In genomic region chr13:55636185-55636983, GRCm38 (mm10) we compare ENCODE assay signal across 9 mouse cellular contexts. TPM values are rescaled to one million over a fixed set of nuclear protein-coding genes. Genes with fewer than 3 reads are reported as not detected.
A peak's percentile ranks its signal among the peaks of the same experiment; 100 is the strongest.
DNase-seq lines count a peak whose midpoint lies in the region; ATAC-seq lines count a peak whose summit lies in the region.
"Had no signal": no experiment of that assay in that cellular context is flagged by ENCODE, and none has a peak within 500 bp of the region (broad histone marks: within the 10 kb centered on the region; RNA-seq: fewer than 3 reads in every experiment).

No protein-coding gene starts in this region.

- no peak overlapping the region for H3K9ac ChIP-seq in lung, embryonic 15.5 days

- H3K4me3 ChIP-seq in lung, embryonic 15.5 days: no peak overlapping the region; the same call in 1 of the 2 replicates
- H3K4me3 ChIP-seq in brown adipose tissue, adult 24 weeks (ENCODE audit: insufficient read depth, low read depth, low read length): 0 out of 2 replicates have a peak overlapping the region, but pooled peaks have one; percentile 1

- WGBS in lung, embryonic 15.5 days: 89% methylated on average over 14 of the region's 14 CpGs

- no peaks in the 10 kb centered on the region for H3K9me3 ChIP-seq in lung, embryonic 15.5 days

- H3K27ac ChIP-seq in lung, embryonic 15.5 days: no peak overlapping the region
- no peak overlapping the region for H3K27ac ChIP-seq in brown adipose tissue, adult 24 weeks (replicated peaks; ENCODE audit: low read depth, low read length)

- intact Hi-C loops in gastrocnemius, postnatal 14 days (cut with DNase I; ENCODE audit: low total_unique reads): no loop called here

- no peak for DNase-seq in lung, postnatal 4 days
- peak; percentile 74 for DNase-seq in induced T-regulatory cell, adult 2 months (ENCODE audit: low read depth)
- peak; percentile 68 for DNase-seq in naive thymus-derived CD4-positive, alpha-beta T cell, adult 2 months (ENCODE audit: low read depth)
- no peak for DNase-seq in urinary bladder, postnatal 36 days (ENCODE audit: low spot score in 2 of 2)
- no peak for DNase-seq in gastrocnemius, postnatal 14 days
- no peak for DNase-seq in kidney, adult 11 months
- DNase-seq: thymus, adult 18-20 months had no signal

- peak overlapping the region; percentile 78 for H3K4me2 ChIP-seq in lung, embryonic 15.5 days

- H3K27me3 ChIP-seq in lung, embryonic 15.5 days: no peaks in the 10 kb centered on the region

- peaks cover 45% of the 10 kb centered on the region for H3K36me3 ChIP-seq in lung, embryonic 15.5 days

- ATAC-seq in lung, embryonic 15.5 days (ENCODE audit: borderline replicate concordance, extremely low read depth, low FRiP score, low TSS enrichment): no peak

- H3K4me1 ChIP-seq in lung, embryonic 15.5 days: peaks cover 15% of the 10 kb centered on the region
- peaks cover 2% of the 10 kb centered on the region; the same call in 1 of the 2 replicates for H3K4me1 ChIP-seq in brown adipose tissue, adult 24 weeks (ENCODE audit: control insufficient read depth, insufficient read depth, insufficient read length, low read length)

RNA-seq across cellular contexts. Expression of gene Ddx46, which starts 1.6 kb away (rescaled TPM):
- polyA plus RNA-seq in lung, embryonic 15.5 days (2015; fragmentation: Nextera tagmentation; extraction: Ambion mirVana): 29.0 and 31.6 TPM in 2 replicates
- polyA plus RNA-seq in brown adipose tissue, adult 24 weeks (2012; ENCODE audit: insufficient read depth, insufficient read length, missing spikeins): 16.4 and 21.2 TPM in 2 replicates
- 10 to 100 TPM; 19.7 to 21.2 TPM for total RNA-seq in gastrocnemius, postnatal 14 days (2021)

RNA-seq across cellular contexts. Expression of gene Caml, which starts 13.6 kb away (rescaled TPM):
- polyA plus RNA-seq in lung, embryonic 15.5 days (2015; fragmentation: Nextera tagmentation; extraction: Ambion mirVana): 53.1 and 58.4 TPM in 2 replicates
- polyA plus RNA-seq in brown adipose tissue, adult 24 weeks (2012; ENCODE audit: insufficient read depth, insufficient read length, missing spikeins): 16.6 and 19.3 TPM in 2 replicates
- total RNA-seq in gastrocnemius, postnatal 14 days (2021): 10 to 100 TPM; 10.1 to 11.1 TPM

RNA-seq across cellular contexts. Expression of gene B4galt7, which starts 36.7 kb away (rescaled TPM):
- polyA plus RNA-seq in lung, embryonic 15.5 days (2015; fragmentation: Nextera tagmentation; extraction: Ambion mirVana): 25.1 and 29.1 TPM in 2 replicates
- polyA plus RNA-seq in brown adipose tissue, adult 24 weeks (2012; ENCODE audit: insufficient read depth, insufficient read length, missing spikeins): 5.9 and 8.2 TPM in 2 replicates
- 1 to 10 TPM; 6.2 to 7.3 TPM for total RNA-seq in gastrocnemius, postnatal 14 days (2021)

RNA-seq across cellular contexts. Expression of gene B230219D22Rik, which starts 56.5 kb away (rescaled TPM):
- 59.3 and 64.9 TPM in 2 replicates for polyA plus RNA-seq in lung, embryonic 15.5 days (2015; fragmentation: Nextera tagmentation; extraction: Ambion mirVana)
- 23.8 and 27.0 TPM in 2 replicates for polyA plus RNA-seq in brown adipose tissue, adult 24 weeks (2012; ENCODE audit: insufficient read depth, insufficient read length, missing spikeins)
- total RNA-seq in gastrocnemius, postnatal 14 days (2021): 10 to 100 TPM; 30.9 to 32.9 TPM

Comparison
In these comparisons a context has a peak if more than half of its experiments do, and no peak if none do; other contexts are left out.
1. DNase-seq: peak in induced T-regulatory cell, adult 2 months (single experiment) and naive thymus-derived CD4-positive, alpha-beta T cell, adult 2 months (single experiment); none in lung, postnatal 4 days (0 of 2), urinary bladder, postnatal 36 days (0 of 2), gastrocnemius, postnatal 14 days (single experiment) and kidney, adult 11 months (single experiment).